Mouse (Mus musculus) embryo, embryonic 11.5 days (tissue): Measurements from ENCODE around the gene Apoe.

Source experiments
- DNase-seq: peaks from one replicate; pipeline ENCODE4 v3.0.0-alpha.2; 2012; ENCODE audit warnings: low read depth, low spot score

Apoe gene

GRCm38 (mm10) chr7:19716055-19716682, 17.2 kb upstream of the Apoe start:
- no peak for DNase-seq

GRCm38 (mm10) chr7:19715239-19716054, 16.5 kb upstream of the Apoe start, which contains the start of gene Tomm40:
TSS of gene Tomm40 (minus strand) at chr7:19715438.
- peak; percentile 99 for DNase-seq

- no peak for DNase-seq
Measured at GRCm38 (mm10) chr7:19714836-19715235, 15.8 kb upstream of the Apoe start.

GRCm38 (mm10) chr7:19713598-19713997, 14.6 kb upstream of the Apoe start:
- DNase-seq, result no peak

DNA sequence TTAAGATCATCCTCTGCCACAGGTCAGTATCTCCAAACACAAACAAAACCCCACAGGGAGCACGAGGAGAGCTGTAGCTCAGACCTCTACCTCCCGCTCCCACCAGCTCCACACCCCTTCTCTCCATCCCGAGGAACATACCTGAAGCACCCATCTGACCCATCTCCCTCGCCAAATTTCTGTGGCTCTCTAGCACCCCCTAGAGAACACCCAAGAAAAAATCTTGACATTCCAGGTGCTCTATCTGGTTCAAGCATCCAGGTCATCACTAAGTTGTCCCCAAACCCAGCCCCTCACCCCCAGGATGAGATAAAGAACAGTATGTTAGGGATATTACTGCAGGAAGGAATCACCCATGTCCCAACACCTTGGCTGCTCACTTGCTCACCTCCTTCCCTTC, 14.2 kb upstream of the Apoe start:
- DNase-seq, result no peak

DNA sequence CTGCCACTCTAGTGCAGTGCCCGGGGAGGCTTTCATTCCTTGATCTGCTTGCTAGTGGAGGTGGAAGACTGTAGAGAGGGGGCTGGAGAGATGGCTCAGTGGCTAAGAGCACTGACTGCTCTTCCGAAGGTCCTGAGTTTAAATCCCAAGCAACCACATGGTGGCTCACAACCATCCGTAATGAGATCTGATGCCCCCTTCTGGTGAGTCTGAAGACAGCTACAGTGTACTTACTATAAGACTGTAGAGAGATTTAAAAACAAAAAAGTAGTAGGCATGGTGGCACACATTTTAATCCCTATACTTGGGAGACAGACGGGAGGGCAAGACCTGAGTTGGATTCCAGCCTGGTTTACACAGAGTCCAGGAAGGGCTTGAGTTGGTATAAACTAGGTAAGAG, 13.4 kb upstream of the Apoe start:
- DNase-seq, result no peak

GRCm38 (mm10) chr7:19710650-19711049, 11.7 kb upstream of the Apoe start:
- no peak for DNase-seq

- DNase-seq, result no peak
Measured at GRCm38 (mm10) chr7:19705271-19705670, 6.3 kb upstream of the Apoe start.

DNA sequence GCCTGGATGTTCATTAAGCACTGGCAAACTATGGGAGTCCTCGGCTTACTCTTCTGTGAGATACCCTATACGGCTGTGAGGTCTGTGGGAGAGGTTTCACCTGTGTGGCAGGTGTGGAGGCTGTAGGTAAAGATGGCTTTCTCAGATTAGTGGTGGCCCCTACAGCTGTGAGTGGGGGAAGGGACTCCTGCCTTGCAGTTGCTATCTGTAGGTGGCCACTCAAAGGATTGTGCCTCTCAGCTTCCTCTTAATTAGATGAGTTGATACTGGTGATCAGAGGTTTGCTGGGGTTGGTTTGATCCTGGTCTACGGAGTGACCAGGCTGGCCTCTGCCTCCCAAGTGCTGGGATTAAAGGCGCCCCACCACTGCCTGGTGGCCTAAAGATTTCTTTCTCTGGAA, 5.5 kb upstream of the Apoe start:
- no peak for DNase-seq

- DNase-seq, result no peak
Measured at GRCm38 (mm10) chr7:19702859-19703555, 4.0 kb upstream of the Apoe start.

DNA sequence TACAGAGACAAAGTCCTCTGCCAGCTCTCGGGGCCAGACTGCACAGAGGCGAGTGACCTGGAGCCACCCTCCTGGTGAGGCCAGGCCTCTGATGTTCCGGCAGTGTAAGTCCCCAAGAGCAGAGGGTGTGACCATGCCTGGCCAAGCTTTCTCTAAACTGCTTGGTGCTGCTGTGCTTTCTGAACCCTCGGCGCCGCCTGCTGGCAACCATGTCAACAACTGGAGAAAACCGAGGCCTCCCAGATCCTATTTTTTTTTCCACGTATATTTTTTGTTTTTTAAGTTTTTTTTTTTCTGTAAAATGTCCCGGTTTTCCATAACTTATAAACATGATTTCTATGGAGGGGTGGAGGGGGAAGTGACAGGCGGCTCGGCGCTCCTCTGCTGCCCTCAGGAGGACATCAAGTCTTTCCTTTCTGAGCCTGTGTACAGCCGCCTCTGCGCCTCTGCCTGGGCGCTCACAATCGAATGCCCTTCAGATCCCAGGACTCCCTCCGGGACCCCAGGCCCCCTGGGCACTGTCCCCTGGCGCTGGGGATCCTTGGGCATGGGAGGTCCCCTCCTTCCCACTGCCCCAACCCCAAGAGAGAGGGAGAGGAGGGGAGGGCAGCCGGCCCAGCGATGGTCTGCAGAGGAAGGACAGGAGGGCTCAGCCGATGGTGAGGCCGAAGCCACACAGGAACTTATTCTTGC, 2.2 kb upstream of the Apoe start:
- DNase-seq, result peak; percentile 49

- DNase-seq, result no peak
Measured at GRCm38 (mm10) chr7:19700299-19701068, 1.5 kb upstream of the Apoe start.

- no peak for DNase-seq
Measured at GRCm38 (mm10) chr7:19699827-19700148, 800 bp upstream of the Apoe start.

DNA sequence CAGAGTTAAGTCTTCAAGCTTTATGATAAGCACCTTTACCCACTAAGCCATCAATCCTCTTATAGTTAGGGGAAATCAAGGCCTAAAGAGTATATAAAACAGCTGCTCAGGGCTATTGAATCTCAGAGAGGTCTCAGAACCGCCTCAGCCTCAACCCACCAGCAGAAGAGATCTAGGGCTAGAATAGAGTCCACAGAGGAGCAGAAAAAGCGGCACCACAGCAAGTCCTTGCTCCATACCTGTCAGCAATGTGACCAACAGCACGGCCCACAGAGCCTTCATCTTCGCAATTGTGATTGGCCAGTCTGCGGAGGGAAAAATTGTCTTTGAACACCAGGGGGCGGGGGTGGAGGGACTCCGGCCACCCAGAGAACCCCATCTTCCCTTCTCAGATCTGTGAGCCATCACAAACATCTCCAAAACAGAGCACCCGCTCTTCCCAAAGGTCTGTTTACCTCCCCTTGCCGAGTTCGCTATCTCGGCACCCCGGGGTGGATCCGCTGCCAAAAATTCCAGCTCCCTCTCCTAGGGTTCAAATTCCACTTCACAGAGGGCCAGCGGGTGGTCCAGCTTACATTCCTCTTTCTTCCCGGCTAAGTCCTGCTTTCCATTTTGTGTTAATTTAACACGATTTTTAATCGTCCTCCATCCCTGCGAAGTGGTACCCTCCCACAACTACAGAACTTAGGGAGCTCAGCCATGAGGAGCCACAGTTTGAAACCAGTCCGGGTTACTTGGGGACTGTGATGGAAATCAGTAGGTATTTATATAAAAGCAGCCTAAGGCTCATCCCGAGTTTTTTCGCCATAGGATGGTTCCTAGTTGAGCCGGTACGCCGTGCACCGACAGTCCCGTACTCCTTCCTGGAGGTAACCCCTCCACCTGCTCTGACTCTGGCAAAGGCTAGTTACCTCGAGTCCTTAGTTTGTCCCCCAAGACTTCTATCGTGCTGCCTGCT, 760 bp downstream of the Apoe start:
- no peak for DNase-seq

DNA sequence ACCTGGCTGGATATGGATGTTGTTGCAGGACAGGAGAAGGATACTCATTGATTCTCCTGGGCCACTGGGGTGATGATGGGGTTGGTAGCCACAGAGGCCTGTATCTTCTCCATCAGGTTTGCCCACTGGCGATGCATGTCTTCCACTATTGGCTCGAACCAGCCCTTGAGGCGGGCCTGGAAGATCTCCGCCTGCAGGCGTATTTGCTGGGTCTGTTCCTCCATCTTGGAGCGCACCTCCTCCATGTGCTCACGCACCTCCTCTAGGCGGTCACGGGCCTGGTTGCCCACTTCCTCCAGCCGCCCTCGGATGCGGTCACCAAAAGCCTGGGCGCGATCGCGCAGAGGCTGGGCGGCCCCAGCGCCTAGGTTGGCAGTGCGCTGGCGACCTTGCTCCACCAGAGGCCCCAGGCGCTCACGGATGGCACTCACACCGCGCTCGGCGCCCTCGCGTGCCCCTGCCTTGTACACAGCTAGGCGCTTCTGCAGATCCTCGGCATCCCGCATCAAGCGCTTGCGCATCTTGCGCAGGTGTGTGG, 2.6 kb downstream of the Apoe start:
- no peak for DNase-seq

DNA sequence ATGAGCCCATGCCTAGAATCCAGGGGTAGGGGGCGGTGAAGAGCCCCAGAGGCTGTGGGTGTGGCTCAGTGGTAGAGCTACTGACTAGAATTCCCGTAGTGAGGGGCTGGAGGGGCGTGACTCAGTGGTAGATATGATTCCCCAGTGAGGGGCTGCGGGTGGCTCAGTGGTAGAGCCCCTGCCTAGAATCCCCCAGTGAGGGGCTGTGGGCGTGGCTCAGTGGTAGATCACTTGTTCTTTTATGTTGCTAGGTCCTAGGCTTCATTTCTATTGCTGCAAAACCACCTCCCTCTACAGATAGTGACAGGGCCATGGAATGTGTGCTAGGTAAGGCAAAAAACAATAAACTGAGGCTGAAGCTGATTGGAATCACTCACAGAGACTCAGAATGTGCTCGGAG, 3.1 kb downstream of the Apoe start:
- no peak for DNase-seq

GRCm38 (mm10) chr7:19695213-19695594, 3.8 kb downstream of the Apoe start:
- DNase-seq, result no peak

GRCm38 (mm10) chr7:19694336-19695212, 4.4 kb downstream of the Apoe start:
- no peak for DNase-seq

DNA sequence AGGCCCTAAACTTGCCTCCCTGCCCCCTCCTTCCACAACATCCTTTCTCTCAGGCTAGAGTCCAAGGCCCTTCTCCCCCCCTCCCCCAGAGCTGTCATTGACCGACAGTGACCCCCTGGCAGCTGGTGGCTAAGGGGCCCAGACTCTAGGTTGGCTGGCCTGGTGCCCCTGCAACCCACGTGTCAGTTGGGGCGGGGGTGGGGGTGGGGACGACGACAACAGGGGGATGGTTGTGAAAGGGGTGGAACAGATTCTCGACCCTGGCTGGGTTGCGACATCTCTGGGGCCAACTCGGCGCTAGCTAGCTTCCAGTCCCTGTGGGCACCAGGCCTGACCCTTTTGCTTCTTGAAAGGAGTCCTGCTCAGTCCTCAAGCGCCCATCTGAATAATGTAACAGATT, 5.6 kb downstream of the Apoe start:
- no peak for DNase-seq
